Mouse (Mus musculus) thymus, adult 2 months (tissue): ENCODE data around the gene Dpep2nb. TPM values are rescaled to one million over a fixed set of nuclear protein-coding genes. Genes with fewer than 3 reads are reported as not detected.
"Not testable (repeated sequence)": the region's sequence is repeated elsewhere in the genome, so short reads cannot be mapped to it uniquely, and the experiment has no call there.

ENCODE experiments used
- DNase-seq: peaks from one replicate; pipeline ENCODE4 v3.0.0; 2021
- H3K27ac ChIP-seq: fragments of 200-500 bp; 2 replicates; pipeline ENCODE4 v1.5.1; 2012; ENCODE audit warnings: low read length, control low read depth; ENCODE audit not compliant: control insufficient read depth, insufficient read depth
- H3K27me3 ChIP-seq: fragments of 200-500 bp; 2 replicates; pipeline ENCODE4 v1.6.1; 2012; ENCODE audit warnings: mild to moderate bottlenecking, low read length, moderate library complexity, mixed read lengths; ENCODE audit not compliant: control insufficient read depth, insufficient read depth
- H3K36me3 ChIP-seq: fragments of 200-500 bp; 2 replicates; pipeline ENCODE4 v1.6.1; 2012; ENCODE audit warnings: mild to moderate bottlenecking, low read length, moderate library complexity; ENCODE audit not compliant: control insufficient read depth, insufficient read depth
- H3K4me1 ChIP-seq: fragments of 200-500 bp; replicated peaks from 2 replicates; pipeline ENCODE4 v1.6.1; 2012; ENCODE audit warnings: low read length; ENCODE audit not compliant: control insufficient read depth, insufficient read depth
- H3K4me3 ChIP-seq: fragments of 200-500 bp; 2 replicates; pipeline ENCODE4 v1.5.1; 2012; ENCODE audit warnings: mild to moderate bottlenecking, low read length, control low read depth, moderate library complexity; ENCODE audit not compliant: control insufficient read depth, insufficient read depth
- CTCF ChIP-seq: fragments of 200-500 bp; IDR thresholded peaks from 2 replicates; pipeline ENCODE4 v1.5.1; 2012; ENCODE audit warnings: mild to moderate bottlenecking, control low read depth, low read length, moderate library complexity, borderline replicate concordance; ENCODE audit not compliant: control insufficient read depth, poor library complexity, insufficient read depth; ENCODE audit errors: extremely low read depth
- POLR2A ChIP-seq: fragments of 200-500 bp; IDR thresholded peaks from 2 replicates; pipeline ENCODE4 v1.6.1; 2012; ENCODE audit warnings: mild to moderate bottlenecking, low read length, control low read depth, moderate library complexity; ENCODE audit not compliant: control insufficient read depth, poor library complexity, insufficient read depth; ENCODE audit errors: extremely low read depth
- WGBS: fragments of 180-500 bp; shearing (Covaris S2); methylation state at CpG from one replicate; pipeline ENCODE4 v1.1.7; 2018; 5-methylcytosine and 5-hydroxymethylcytosine counted together
- polyA plus RNA-seq: library from polyadenylated mRNA; depleted of rRNA; stranded (reverse); fragments of >200 nt; gene quantifications from 2 replicates; pipeline ENCODE4 v1.2.3, GENCODE M21; 2012

Gene Dpep2nb
- polyA plus RNA-seq, 1 experiment = not detected

DNA sequence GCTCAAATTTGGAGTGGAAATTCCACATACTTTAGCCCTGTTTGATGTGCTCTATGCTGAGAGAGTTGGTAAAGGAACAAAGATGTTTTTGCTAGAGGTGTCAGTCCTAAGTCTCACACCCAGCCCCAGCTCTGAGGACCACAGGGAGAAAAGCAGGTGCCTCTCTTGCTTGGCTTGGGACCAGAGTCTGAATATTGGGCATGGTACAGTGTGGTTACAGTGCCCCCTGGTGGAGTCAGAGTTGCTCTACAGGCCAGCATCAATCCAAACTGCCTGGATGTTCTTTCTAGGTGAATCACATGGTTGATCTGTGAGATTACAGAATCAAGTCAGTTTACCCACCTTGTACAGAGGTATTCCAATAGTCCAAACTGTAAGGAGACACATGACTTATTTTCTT, 16.7 kb upstream of the Dpep2nb start:
- no peak overlapping the region for H3K27ac ChIP-seq
- H3K27me3 ChIP-seq = no peaks in the 10 kb centered on the region
- peaks cover 9% of the 10 kb centered on the region for H3K4me1 ChIP-seq
- TF ChIP-seq POLR2A (no peak), CTCF (peak; percentile 36; the same call in 1 of the 2 replicates)
- no peaks in the 10 kb centered on the region for H3K36me3 ChIP-seq
- H3K4me3 ChIP-seq = no peak overlapping the region
- DNase-seq = peak; percentile 86

DNA sequence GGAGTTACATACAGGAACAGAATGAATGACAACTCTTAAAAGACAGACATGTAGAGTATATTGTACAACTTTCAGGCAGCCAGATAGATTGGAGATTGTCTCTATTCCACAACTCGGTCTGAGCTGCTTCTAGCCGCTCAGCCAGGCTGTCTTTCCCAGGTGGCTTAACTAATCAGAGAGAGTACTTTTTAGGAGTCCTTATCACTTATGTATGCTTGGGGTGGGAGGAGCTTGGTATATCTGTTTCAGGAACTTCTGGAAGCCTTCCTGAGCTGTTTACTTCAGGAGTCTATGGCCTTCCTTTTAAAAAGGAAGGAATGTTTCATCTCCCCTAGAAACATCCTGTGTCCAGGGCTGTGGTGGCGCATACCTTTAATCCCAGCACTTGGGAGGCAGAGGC, 12.3 kb upstream of the Dpep2nb start:
- WGBS = 97% methylated on average over 3 of the region's 3 CpGs
- Histone ChIP-seq H3K27me3 (no peaks in the 10 kb centered on the region), H3K27ac (no peak overlapping the region), H3K4me3 (no peak overlapping the region), H3K36me3 (no peaks in the 10 kb centered on the region), H3K4me1 (peaks cover 12% of the 10 kb centered on the region)
- TF ChIP-seq POLR2A = no peak
- TF ChIP-seq CTCF = no peak
- DNase-seq = no peak

DNA sequence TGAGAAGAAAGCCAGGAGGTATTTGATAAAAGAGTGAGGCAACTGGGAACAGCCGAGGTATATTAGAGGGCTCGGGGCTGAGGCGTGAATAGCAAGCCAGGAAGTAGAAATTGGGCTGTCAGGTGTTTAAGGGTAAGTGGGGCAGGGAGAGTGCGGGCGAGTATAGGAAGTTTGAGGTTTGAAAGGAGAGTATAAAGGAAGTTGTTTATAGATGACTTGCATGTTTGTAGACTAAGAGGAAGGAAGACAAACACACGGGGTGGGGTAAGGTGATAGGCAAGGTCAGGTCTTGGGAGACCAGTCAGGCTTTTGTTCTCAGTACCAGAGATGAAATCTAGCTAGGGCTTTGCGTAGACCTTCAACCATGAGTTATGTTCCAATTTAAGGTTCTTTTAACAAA, 11.4 kb upstream of the Dpep2nb start:
- no peaks in the 10 kb centered on the region for H3K36me3 ChIP-seq
- 14% methylated on average over 7 of the region's 7 CpGs for WGBS
- H3K27ac ChIP-seq = peak overlapping the region; percentile 94
- H3K27me3 ChIP-seq = no peaks in the 10 kb centered on the region
- H3K4me1 ChIP-seq = peaks cover 12% of the 10 kb centered on the region
- TF ChIP-seq POLR2A = no peak
- TF ChIP-seq CTCF = no peak
- peak; percentile 58 for DNase-seq
- no peak overlapping the region for H3K4me3 ChIP-seq

DNA sequence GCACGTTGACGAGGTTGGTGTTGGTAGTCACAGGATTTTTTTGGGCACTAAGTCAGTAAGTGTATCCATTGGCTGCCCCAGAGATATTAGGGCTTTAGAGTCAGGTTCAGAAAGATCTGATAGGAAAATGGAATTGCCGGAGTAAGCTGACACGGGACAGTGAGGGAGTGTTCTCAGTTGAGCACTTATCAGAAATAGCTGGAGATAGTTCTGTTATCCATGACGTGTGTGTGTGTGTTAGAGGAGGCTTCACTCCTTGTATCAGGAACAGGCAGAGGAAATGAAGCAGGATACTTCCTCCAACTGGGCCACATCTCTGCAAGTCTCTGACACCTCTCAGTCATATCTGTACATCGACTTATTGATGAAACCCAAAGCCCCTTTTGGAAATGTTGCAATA, 10.5 kb upstream of the Dpep2nb start:
- H3K4me3 ChIP-seq = no peak overlapping the region
- H3K4me1 ChIP-seq = peaks cover 13% of the 10 kb centered on the region
- no peaks in the 10 kb centered on the region for H3K36me3 ChIP-seq
- no peaks in the 10 kb centered on the region for H3K27me3 ChIP-seq
- H3K27ac ChIP-seq = no peak overlapping the region
- TF ChIP-seq CTCF (no peak), POLR2A (no peak)
- no peak for DNase-seq
- 89% methylated on average over 6 of the region's 6 CpGs for WGBS

DNA sequence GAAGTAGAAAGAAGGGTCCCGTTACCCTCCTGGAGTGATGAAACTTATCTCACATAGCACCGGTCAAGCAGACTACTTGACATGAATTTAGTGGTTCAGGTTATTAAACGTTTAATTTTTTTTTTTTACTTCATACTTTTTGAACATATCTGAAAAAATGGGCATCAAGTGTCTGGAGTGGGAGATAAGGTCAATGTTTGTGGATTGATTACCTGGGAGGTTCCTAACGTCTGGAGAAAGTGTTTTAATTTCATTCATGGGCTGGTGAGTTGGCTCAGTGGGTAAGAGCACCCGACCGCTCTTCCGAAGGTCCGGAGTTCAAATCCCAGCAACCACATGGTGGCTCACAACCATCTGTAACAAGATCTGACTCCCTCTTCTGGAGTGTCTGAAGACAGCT, 6.4 kb upstream of the Dpep2nb start:
- H3K27me3 ChIP-seq, H3K36me3 ChIP-seq, DNase-seq, H3K27ac ChIP-seq, H3K4me3 ChIP-seq: not testable (repeated sequence)
- WGBS = 86% methylated on average over 8 of the region's 8 CpGs
- H3K4me1 ChIP-seq = peaks cover 14% of the 10 kb centered on the region

DNA sequence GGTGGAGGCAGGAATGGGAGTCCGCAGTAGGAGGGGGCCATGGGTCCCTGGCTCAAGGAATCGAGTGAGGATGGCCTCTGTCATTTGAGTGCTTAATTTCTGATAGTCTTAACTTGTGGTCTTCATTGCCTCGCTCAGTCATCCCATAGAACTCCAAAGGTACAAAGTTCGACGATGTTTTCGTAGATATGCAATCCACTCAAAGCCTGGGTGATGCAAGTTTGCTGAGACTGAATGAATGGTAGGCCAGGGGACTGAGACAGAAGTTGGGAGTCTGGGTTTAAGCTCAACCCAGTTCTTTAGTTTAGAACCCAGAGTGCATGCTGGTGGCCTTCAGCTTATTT, 5.8 kb upstream of the Dpep2nb start, which contains the start of gene Ddx28:
Gene Ddx28, minus strand, starts transcription at position 240 of the 344 bp plus-strand sequence.
- no peak within 1 kb of the TSS; the same call in 1 of the 2 replicates for H3K27ac ChIP-seq
- H3K27me3 ChIP-seq = no peaks in the 10 kb centered on the region
- no peak for DNase-seq
- H3K4me1 ChIP-seq = peaks cover 14% of the 10 kb centered on the region
- TF ChIP-seq POLR2A (no peak), CTCF (0 out of 2 replicates have a peak, but pooled peaks have one; percentile 7)
- 6% methylated on average over 6 of the region's 6 CpGs for WGBS
- no peaks in the 10 kb centered on the region for H3K36me3 ChIP-seq
- peak within 1 kb of the TSS; percentile 81 for H3K4me3 ChIP-seq

DNA sequence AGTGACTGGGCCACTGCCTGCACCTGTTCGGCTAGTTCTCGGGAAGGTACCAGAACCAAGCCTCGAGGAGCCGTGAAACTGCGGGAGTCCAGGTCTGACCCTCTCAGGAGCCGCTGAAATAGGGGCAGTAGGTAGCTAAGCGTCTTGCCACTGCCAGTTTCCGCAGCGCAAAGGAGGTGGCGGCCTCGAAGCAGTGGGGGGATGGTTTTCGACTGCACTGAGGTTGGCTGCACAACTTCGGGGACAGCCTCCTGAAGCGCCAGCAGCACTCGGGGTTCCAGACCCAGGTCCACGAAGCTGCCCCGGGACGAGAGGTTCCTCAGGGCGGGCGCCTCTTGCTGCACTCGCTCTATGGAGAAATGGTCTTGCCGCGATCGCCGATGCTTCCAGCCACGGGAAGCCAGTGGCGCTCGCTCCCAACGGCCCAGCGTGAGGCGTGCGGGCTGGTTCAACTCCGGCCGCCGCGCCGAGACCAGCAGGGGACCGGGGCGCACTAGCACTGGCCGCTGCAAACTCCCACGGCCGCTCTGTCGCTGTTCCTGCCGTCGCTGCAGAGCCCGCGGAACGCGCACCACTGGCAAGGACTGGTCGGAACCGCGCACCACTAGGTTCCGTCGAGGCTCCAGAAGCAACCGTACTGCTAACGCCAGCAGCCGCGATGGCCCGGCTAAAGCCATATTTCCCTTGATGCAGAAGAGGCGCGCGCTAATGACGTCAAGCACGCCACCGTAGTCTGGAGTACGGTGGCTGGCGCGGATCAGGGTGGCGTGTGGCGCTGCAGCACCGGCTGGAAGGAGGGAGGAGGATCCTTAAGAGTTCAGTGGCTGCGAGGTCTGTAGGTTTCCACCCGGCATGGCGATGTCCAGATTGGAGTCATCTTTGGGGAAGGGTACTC, 5.2 kb upstream of the Dpep2nb start:
- 2% methylated on average over 74 of the region's 74 CpGs for WGBS
- no peak overlapping the region; the same call in 1 of the 2 replicates for H3K27ac ChIP-seq
- H3K36me3 ChIP-seq = no peaks in the 10 kb centered on the region

DNA sequence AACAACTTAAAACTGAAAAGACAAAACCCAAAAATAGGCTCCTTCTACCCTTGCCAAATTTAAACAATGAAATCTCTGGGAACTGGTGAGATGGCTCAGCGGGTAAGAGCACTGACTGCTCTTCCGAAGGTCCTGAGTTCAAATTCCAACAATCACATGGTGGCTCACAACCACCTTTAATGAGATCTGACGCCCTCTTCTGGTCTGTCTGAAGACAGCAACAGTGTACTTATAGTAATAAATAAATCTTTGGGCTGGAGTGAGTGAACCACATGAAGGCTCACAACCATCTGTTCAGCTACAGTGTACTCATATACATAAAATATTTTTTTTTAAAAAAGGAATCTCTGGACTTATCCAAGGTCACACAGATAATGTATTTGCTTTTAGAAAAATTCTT, 2.1 kb upstream of the Dpep2nb start:
- not testable (repeated sequence) for H3K27ac ChIP-seq, H3K4me3 ChIP-seq, DNase-seq, H3K36me3 ChIP-seq, H3K27me3 ChIP-seq
- H3K4me1 ChIP-seq = peaks cover 14% of the 10 kb centered on the region
- WGBS = 76% methylated on average over 3 of the region's 3 CpGs

More for the DNA sequence above, 5.2 kb upstream of the Dpep2nb start:
- TF ChIP-seq POLR2A = peak; percentile 71
- TF ChIP-seq CTCF = peak; percentile 52; the same call in 1 of the 2 replicates
- Histone ChIP-seq H3K4me3 (peak overlapping the region; percentile 81), H3K27me3 (no peaks in the 10 kb centered on the region), H3K4me1 (peaks cover 14% of the 10 kb centered on the region)
- DNase-seq = peak; percentile 89
